Mouse (Mus musculus) c-Kit-negative CD71-positive TER-119-positive erythroid progenitor cells, embryonic 14.5 days (primary cell): ENCODE measurements around the gene Map7d2.
"Not testable (repeated sequence)": the region's sequence is repeated elsewhere in the genome, so short reads cannot be mapped to it uniquely, and the experiment has no call there.

ENCODE experiments used
- DNase-seq: peaks from one replicate; pipeline ENCODE4 v3.0.0-alpha.2; 2013; ENCODE audit warnings: low read depth, low spot score

The Map7d2 gene

GRCm38 (mm10) chrX:159414130-159414828 lies at the start of gene Map7d2:
Gene Map7d2, plus strand, starts transcription at chrX:159414572.
- DNase-seq: no peak

GRCm38 (mm10) chrX:159371831-159372752 lies 42.3 kb upstream of the Map7d2 start, which contains the start of gene Eif1ax:
Gene Eif1ax, plus strand, starts transcription at chrX:159372178.
- peak; percentile 69 for DNase-seq

- DNase-seq: no peak
Observed at GRCm38 (mm10) chrX:159372753-159373144, 41.6 kb upstream of the Map7d2 start.

GRCm38 (mm10) chrX:159387105-159387504 lies 27.3 kb upstream of the Map7d2 start:
- no peak for DNase-seq

GRCm38 (mm10) chrX:159388953-159389352 lies 25.4 kb upstream of the Map7d2 start:
- no peak for DNase-seq

GRCm38 (mm10) chrX:159390347-159390962 lies 23.9 kb upstream of the Map7d2 start:
- DNase-seq: no peak

- no peak for DNase-seq
Observed at GRCm38 (mm10) chrX:159391239-159391638, 23.1 kb upstream of the Map7d2 start.

GRCm38 (mm10) chrX:159409253-159409652 lies 5.1 kb upstream of the Map7d2 start:
- DNase-seq: peak; percentile 5

GRCm38 (mm10) chrX:159414829-159415673 lies 679 bp downstream of the Map7d2 start:
- DNase-seq: no peak

- not testable (repeated sequence) for DNase-seq
Observed at GRCm38 (mm10) chrX:159430507-159430906, 16.1 kb downstream of the Map7d2 start.

GRCm38 (mm10) chrX:159442128-159442527 lies 27.8 kb downstream of the Map7d2 start:
- peak; percentile 4 for DNase-seq

- DNase-seq: no peak
Observed at GRCm38 (mm10) chrX:159447133-159447532, 32.8 kb downstream of the Map7d2 start.

- DNase-seq: no peak
Observed at GRCm38 (mm10) chrX:159459006-159459654, 44.8 kb downstream of the Map7d2 start.

GRCm38 (mm10) chrX:159474799-159475198 lies 60.4 kb downstream of the Map7d2 start:
- DNase-seq: no peak

- peak; percentile 35 for DNase-seq
Observed at GRCm38 (mm10) chrX:159478243-159478940, 64.0 kb downstream of the Map7d2 start.

GRCm38 (mm10) chrX:159484247-159484646 lies 69.9 kb downstream of the Map7d2 start:
- no peak for DNase-seq

GRCm38 (mm10) chrX:159503181-159503580 lies 88.8 kb downstream of the Map7d2 start:
- DNase-seq: no peak

- DNase-seq: no peak
Observed at GRCm38 (mm10) chrX:159508331-159509036, 94.1 kb downstream of the Map7d2 start.

- DNase-seq: no peak
Observed at GRCm38 (mm10) chrX:159509042-159509441, 94.7 kb downstream of the Map7d2 start.
